Comparison of ENCODE assay signal across 9 mouse cellular contexts in genomic region chr13:56208225-56209066, GRCm38 (mm10). TPM values are rescaled to one million over a fixed set of nuclear protein-coding genes. Genes with fewer than 3 reads are reported as not detected.
A peak's percentile ranks its signal among the peaks of the same experiment; 100 is the strongest.
DNase-seq lines count a peak whose midpoint lies in the region; ATAC-seq lines count a peak whose summit lies in the region.
"Had no signal": no experiment of that assay in that cellular context is flagged by ENCODE, and none has a peak within 500 bp of the region (broad histone marks: within the 10 kb centered on the region; RNA-seq: fewer than 3 reads in every experiment).

No protein-coding gene starts in this region.

- WGBS in heart, embryonic 12.5 days: 7% methylated on average over 35 of the region's 35 CpGs
- WGBS in hindbrain, embryonic 13.5 days: 1% methylated on average over 35 of the region's 35 CpGs
- 2% methylated on average over 35 of the region's 35 CpGs for WGBS in midbrain, embryonic 15.5 days

- peaks cover 5% of the 10 kb centered on the region for H3K9me3 ChIP-seq in heart, embryonic 12.5 days (replicated peaks)
- peaks cover 10% of the 10 kb centered on the region for H3K9me3 ChIP-seq in hindbrain, embryonic 13.5 days
- peaks cover 4% of the 10 kb centered on the region; the same call in 1 of the 2 replicates for H3K9me3 ChIP-seq in midbrain, embryonic 15.5 days

- H3K27me3 ChIP-seq in heart, embryonic 12.5 days (replicated peaks): peaks cover 45% of the 10 kb centered on the region
- peaks cover 88% of the 10 kb centered on the region for H3K27me3 ChIP-seq in hindbrain, embryonic 13.5 days
- peaks cover 24% of the 10 kb centered on the region for H3K27me3 ChIP-seq in midbrain, embryonic 15.5 days (replicated peaks)

- ATAC-seq in heart, embryonic 12.5 days (ENCODE audit: insufficient number of reproducible peaks, low FRiP score): no peak
- no peak for ATAC-seq in hindbrain, embryonic 13.5 days (ENCODE audit: low FRiP score)
- ATAC-seq in midbrain, embryonic 15.5 days (replicated peaks): peak; percentile 52

- 0 out of 2 replicates have a peak overlapping the region, but pooled peaks have one; percentile 3 for H3K9ac ChIP-seq in heart, embryonic 12.5 days
- H3K9ac ChIP-seq in hindbrain, embryonic 13.5 days: peak overlapping the region; percentile 39; the same call in 1 of the 2 replicates
- H3K9ac ChIP-seq in midbrain, embryonic 15.5 days: no peak overlapping the region

- peaks cover 9% of the 10 kb centered on the region; the same call in 1 of the 2 replicates for H3K4me1 ChIP-seq in heart, embryonic 12.5 days (replicated peaks)
- H3K4me1 ChIP-seq in hindbrain, embryonic 13.5 days (replicated peaks): peaks cover 17% of the 10 kb centered on the region
- H3K4me1 ChIP-seq in midbrain, embryonic 15.5 days: peaks cover 14% of the 10 kb centered on the region

- peak overlapping the region; percentile 56 for H3K4me2 ChIP-seq in heart, embryonic 12.5 days
- peak overlapping the region; percentile 39 for H3K4me2 ChIP-seq in hindbrain, embryonic 13.5 days
- peak overlapping the region; percentile 33 for H3K4me2 ChIP-seq in midbrain, embryonic 15.5 days

- no peak overlapping the region for H3K27ac ChIP-seq in heart, embryonic 12.5 days (ENCODE audit: poor library complexity, severe bottlenecking)
- no peak overlapping the region for H3K27ac ChIP-seq in hindbrain, embryonic 13.5 days
- no peak overlapping the region for H3K27ac ChIP-seq in midbrain, embryonic 15.5 days
- H3K27ac ChIP-seq: macrophage had no signal

- no peaks in the 10 kb centered on the region for H3K36me3 ChIP-seq in heart, embryonic 12.5 days
- no peaks in the 10 kb centered on the region for H3K36me3 ChIP-seq in hindbrain, embryonic 13.5 days
- no peaks in the 10 kb centered on the region for H3K36me3 ChIP-seq in midbrain, embryonic 15.5 days (replicated peaks)

- DNase-seq in heart, adult 11 months: no peak
- peak; percentile 76 for DNase-seq in embryo, embryonic 10 days (ENCODE audit: low spot score)
- DNase-seq in ovary, postnatal 14 days (ENCODE audit: low spot score): no peak
- DNase-seq in gastrocnemius, postnatal 25 days: no peak
- no peak for DNase-seq in layer of hippocampus, postnatal 14 days (ENCODE audit: low spot score in 2 of 2)

- peak overlapping the region; percentile 11 for H3K4me3 ChIP-seq in heart, embryonic 12.5 days
- H3K4me3 ChIP-seq in hindbrain, embryonic 13.5 days: peak overlapping the region; percentile 7; the same call in 1 of the 2 replicates
- H3K4me3 ChIP-seq in midbrain, embryonic 15.5 days: no peak overlapping the region

RNA-seq across cellular contexts. Expression of gene Tifab, which starts 29.8 kb away (rescaled TPM):
- 0.72 and 0.81 TPM in 2 replicates for polyA plus RNA-seq in heart, embryonic 12.5 days (2016; fragmentation: Nextera tagmentation; extraction: Ambion mirVana)
- 1.1 and 1.5 TPM in 2 replicates for polyA plus RNA-seq in hindbrain, embryonic 13.5 days (2015; fragmentation: Nextera tagmentation; extraction: Ambion mirVana)
- polyA plus RNA-seq in midbrain, embryonic 15.5 days (2015; fragmentation: Nextera tagmentation; extraction: Ambion mirVana): 0.96 and 1.2 TPM in 2 replicates
- under 1 TPM; 0.21 to 0.36 TPM for total RNA-seq in gastrocnemius, postnatal 25 days (2021)
- 1 to 10 TPM; 1.7 to 1.8 TPM for total RNA-seq in layer of hippocampus, postnatal 14 days (2021)

RNA-seq across cellular contexts. Expression of gene Neurog1, which starts 43.5 kb away (rescaled TPM):
- polyA plus RNA-seq in heart, embryonic 12.5 days (2016; fragmentation: Nextera tagmentation; extraction: Ambion mirVana): not detected in 2 replicates
- polyA plus RNA-seq in hindbrain, embryonic 13.5 days (2015; fragmentation: Nextera tagmentation; extraction: Ambion mirVana): 5.9 and 9.8 TPM in 2 replicates
- 3.9 and 6.1 TPM in 2 replicates for polyA plus RNA-seq in midbrain, embryonic 15.5 days (2015; fragmentation: Nextera tagmentation; extraction: Ambion mirVana)
- total RNA-seq in gastrocnemius, postnatal 25 days (2021): not detected
- total RNA-seq in layer of hippocampus, postnatal 14 days (2021): not detected
- polyA plus RNA-seq: macrophage had no signal
